Mouse (Mus musculus) fibroblast of lung, adult 2 months (primary cell): ENCODE data around the gene Dll1.

ENCODE experiments used
- DNase-seq: peaks from one replicate; pipeline ENCODE4 v3.0.0-alpha.2; 2011; ENCODE audit warnings: low read depth

Gene Dll1

DNA sequence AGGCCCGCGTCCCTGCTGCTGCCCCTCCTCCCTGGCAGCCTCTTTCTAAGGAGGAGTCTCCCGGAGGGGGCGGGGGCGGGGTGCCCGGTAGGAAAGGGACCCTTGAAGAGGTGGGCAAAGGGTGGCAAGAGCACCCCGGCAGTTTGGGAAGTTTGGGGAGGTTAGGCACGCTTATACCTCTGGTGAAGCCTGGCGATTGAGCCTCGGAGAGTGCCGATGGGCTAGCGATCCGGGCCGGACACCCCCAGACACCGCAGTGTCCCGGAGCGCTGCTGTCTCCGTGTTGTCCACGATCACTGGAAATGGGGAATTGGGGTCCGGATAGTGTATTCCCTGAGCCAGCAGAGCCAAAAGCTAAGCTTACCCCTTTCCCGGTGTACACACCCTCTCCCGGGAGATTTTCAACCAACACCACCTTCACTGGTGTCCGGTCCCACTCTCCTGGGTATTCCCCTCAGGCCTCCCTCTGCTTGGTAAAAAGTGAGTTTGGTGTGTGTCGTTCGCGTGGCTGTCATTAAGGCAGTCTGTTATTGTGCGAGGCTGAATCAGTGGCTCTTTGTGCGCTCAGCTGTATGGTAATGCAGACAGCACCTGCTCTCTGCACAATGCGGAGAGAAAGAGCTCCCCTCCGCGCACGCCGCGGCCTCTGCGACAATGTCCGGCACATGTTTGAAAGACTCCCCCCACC is at the start of gene Dll1:
Dll1 (minus strand) TSS at position 379 of the 688 bp plus-strand sequence.
- DNase-seq: no peak

GRCm38 (mm10) chr17:15425931-15426330 is 49.3 kb upstream of the Dll1 start:
- no peak for DNase-seq

GRCm38 (mm10) chr17:15423080-15423765 is 46.6 kb upstream of the Dll1 start:
- peak; percentile 42 for DNase-seq

DNA sequence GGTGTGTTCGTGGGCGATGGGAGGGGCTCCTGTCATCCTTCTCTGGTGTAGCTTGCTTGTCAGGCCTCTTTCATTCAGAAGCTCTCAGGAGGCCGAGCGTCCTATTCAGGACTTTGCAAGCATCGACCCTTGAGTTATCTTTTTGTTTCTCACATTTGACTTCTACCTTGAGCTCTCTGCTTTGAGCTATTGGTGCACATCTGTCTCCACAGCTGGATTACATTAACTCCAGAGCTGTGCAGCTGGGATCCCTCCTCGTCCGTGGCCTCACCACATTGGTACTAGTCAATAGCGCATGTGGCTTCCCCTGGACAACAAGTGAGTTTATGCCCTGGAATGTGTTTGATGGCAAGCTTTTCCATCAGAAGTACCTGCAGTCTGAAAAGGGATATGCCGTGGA is 46.0 kb upstream of the Dll1 start:
- DNase-seq: no peak

DNA sequence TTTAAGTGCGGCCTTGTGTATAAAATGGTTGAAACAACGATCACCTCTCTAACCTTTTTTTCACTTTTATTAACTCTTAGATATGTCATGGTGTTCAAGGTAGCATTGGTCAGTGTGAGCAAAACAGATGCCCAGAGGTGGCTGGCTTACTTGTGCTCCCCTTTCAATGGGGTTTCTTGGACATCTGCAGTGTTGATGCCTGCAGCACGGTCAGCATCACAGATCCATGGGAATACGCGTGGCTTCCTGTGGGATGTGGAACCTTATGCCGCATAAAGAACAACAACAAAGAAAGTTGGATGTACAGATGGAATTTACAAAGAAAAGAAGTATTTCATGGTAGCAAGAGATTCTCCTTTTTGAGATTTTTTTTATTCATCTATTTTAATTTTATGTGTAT is 44.8 kb upstream of the Dll1 start:
- DNase-seq: no peak

DNA sequence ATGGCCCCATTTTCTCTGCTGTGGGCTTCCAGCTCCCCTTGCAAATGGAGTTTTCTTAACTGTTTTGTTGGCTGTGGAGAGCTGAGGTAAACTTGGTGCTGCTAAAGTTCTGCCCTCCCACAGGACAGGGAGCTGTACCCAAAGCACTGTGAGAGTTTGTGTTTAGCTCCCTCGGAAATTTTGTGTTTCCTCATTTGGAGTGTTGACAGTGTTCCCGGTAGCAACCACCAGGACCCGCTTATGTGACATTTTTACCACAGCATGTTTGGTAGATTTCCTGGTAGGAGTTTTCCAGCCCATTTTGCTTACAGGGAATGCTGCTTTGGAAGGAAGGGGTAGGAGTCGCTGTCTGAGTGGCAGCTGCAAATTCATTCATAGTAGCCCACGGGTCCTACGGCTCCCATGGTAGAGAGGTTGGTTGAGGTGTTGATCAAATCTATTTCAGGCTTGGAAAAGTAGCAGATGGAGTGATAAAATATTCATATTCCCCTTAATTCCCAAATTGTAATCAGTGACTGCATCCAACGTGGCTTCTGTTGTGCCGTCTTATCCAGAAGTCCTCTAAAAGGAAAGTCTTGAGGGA is 43.4 kb upstream of the Dll1 start:
- DNase-seq: no peak

DNA sequence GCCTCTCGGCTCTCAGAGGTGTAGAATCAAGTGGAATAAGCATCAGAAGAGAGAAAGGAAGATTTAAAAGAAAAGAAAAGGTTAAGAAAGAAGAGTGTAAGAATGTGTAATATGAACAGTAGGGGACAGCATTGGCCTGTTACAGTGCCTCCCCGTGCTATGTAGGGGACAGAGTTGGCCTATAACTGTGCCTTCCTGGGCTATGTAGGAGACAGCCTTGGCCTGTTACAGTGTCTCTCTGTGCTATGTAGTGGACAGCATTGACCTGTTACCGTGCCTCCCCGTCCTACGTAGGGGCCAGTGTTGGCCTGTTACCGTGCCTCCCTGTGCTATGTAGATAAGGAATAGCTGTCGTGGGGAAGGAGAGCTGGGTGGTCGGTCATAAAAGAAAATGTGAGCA is 42.9 kb upstream of the Dll1 start:
- no peak for DNase-seq

DNA sequence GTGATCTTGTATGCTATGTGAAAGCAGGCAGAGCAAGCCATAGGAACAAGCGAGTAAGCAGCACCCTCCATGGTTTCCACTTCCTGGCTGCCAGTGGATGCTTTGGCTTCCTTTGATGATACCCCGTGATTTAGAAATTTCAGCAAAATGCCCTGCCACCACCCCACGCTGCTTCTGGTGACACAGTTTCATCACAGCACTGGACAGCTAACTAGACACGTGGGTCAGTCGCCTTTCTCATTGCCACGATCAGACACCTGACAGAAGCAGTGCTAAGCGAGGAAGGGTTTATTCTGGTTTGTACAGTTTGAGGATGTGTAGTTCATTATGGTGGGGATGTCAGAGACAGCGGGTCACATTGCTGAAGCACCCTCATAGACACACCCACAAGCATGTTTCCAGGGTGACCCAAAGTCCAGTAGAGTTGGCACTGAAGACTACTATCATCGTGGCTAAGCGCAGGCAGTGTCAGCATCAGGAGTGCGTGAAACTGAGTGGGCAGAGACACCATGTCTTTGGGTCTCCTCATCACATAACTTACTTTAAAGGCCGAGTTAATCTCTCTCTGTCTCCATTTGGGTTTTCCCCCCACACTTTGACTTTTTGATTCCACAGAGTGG is 40.0 kb upstream of the Dll1 start:
- no peak for DNase-seq

DNA sequence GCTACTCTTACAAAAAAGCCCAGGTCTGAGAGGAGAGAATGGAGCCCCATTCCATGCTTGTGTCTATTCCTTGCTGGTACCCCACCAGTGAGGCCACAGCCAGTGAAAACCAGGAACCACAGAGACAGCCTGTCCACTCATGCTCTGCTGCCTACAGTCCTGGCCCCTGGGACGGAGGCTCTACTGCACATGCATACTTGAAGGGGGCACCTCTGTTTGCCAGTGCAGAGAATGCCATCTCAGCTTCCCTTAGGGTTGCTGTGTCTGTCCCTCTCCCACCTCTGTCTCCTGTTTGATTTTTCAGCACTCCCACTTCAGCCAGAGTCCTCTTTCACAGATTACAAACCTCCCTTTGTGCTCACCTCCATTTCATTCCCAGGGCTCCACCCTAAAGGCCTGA is 34.2 kb upstream of the Dll1 start:
- no peak for DNase-seq

- no peak for DNase-seq
Observed at GRCm38 (mm10) chr17:15409261-15409660, 32.6 kb upstream of the Dll1 start.

GRCm38 (mm10) chr17:15406576-15406975 is 29.9 kb upstream of the Dll1 start:
- DNase-seq: no peak

DNA sequence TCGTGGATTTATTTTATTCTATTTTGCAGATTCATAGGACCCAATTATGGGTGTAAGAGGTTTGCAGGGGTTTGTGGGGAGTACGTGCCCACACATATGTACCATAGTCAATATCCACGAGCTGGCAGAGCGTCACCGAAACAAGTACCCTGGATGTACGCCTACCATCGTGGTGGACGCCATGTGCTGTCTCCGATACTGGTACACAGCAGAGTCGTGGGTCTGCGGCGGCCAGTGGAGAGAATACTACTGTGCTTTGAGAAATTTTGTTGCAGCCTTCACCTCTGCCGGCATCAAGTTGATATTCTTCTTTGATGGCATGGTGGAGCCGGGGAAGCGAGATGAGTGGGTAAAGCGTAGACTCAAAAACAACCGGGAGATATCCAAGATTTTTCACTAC is 25.0 kb upstream of the Dll1 start:
- no peak for DNase-seq

DNA sequence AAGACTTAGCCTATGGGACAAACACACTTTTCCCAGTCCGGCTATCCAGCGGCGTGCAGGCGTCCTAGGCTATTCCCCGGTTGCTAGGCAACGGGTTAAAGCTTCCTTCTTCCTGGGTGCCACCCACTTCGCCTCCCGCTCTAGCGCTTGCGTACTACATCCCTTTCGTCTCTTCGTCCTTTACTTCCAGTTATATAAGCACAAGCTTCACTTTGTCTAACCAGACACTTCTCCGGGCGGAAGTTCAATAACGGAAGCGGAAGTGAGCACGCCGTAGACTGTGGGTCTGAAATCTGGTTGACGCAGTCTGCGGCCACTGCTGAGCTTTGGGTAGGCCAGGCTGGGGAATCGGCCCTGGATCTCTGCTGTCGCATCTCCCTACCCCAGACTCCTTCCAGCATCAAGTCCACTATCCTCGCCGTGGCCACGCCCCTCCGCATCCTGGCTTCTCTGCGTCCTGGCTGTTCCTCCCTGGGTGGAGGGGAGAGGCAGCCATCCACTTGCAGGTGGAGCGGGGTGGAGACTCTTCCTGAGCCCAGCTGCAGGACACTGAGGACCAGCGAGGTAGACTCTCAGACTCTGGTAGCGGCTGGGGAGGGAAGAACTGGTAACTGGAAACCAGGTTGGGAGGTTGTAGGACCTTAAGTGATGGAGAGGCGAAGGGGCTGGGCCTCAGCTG is 19.5 kb upstream of the Dll1 start, which contains the start of gene Fam120b:
Fam120b (plus strand) TSS at position 206 of the 679 bp plus-strand sequence.
- DNase-seq: peak; percentile 88

DNA sequence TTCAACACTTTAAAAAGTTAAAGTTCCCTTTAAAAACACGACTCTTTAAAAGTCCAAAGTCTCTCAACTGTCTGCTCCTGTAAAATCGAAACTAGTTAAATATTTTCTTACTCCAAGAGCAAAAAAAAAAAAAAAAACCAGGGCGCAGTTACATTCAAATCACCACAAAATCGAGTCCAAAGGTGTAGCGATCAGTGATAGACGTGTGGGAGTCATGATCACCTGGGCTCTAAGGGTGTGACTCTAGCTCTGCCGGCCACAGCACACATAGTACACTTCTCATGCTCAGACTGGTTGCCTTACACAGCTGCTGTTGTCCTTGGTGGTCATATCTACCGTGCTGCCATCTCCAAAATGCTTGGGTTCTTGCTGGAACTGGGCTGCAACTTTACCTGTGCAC is 12.7 kb upstream of the Dll1 start:
- no peak for DNase-seq

GRCm38 (mm10) chr17:15388892-15389291 is 12.2 kb upstream of the Dll1 start:
- no peak for DNase-seq

DNA sequence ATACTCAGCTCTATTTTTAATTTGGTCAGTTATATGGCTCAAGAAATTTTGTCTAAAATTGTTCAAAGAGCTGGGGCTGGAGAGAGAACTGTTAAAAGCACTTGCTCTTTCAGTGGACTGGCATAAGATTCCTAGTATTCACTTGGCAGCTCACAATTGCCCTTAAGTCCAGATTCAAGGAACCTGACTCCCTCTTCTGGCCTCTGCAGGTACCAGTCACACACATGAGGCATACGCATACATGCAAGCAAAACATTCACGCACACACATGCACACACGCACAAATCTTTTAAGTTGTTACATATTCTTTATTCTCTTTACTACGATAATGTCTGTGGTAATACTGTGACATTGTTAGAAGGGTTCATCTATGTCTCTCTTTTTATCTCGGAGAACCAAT is 6.7 kb upstream of the Dll1 start:
- no peak for DNase-seq

DNA sequence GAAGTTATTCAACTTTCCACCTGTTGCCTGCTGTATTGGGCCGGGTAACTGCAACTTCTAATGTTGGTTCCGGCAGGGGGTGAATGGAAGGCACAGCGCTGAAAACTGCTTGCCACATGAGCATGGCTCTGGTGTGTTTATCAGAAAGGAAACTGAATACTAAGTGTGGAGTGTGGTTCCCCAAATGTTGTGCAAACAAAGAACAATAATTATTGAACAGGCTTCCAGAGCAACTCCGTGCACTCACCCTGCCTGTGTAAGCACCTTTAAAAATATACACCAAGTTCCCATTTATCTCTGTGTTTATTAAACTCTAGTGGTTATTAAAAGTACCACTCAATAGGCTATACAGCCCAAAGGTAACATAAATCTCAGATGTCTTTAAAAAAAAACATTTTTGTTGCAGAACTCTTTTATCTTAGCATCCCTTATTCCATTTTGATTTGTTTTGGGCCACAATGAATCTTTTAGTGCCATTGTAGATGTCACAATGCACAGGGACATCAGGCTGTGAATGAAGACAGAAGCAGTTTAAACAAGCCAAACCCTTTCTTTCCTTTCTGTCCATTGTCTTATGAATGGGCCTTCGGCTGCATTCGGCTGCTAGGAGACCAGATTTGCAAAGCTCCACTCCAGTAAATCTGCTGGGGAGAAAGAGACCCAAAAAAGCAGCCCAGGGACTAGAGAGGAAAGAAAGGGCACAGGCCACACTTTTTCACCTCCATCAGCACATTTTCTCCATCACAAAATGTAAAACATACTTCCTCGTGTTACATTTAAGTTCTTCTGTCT is 5.4 kb upstream of the Dll1 start:
- DNase-seq: no peak

GRCm38 (mm10) chr17:15381092-15381860 is 4.6 kb upstream of the Dll1 start:
- DNase-seq: no peak

- no peak for DNase-seq
Observed at GRCm38 (mm10) chr17:15380641-15381051, 4.0 kb upstream of the Dll1 start.

DNA sequence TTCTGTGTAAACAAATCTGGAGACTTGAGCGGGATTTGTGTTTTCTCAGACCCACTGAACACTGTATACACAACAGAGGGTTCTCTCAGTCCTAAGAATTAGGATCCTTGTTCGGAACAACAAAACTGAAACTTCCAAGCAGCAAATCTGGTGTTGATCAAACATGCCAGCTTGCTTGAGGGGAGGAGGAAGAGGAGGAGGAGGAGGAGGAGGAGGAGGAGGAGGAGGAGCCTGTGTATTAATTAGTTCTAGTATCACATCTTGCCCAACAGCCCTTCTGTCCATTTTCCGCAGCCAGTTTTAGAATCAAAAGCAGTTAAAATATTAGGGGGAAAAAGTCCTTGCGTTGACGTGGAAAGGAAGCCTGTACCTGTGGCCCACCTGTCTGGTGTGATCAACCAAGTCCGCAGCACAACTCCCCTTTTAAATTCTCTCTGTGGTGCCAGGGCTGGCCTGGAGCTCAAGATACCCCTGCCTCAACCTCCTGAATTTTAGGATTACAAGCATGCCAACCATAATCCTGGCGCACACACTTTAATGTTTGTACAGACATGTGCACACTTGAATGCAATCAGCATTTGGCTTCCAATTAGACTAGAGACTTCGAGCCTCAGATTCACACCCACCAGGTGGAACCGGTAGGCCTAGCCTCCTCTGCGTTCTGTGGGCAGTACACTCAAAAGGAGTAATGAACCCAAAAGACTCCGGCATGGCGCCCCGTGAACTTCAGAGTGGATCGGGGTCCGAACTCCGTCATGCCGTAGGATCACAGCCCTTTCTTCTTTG is 3.3 kb upstream of the Dll1 start:
- DNase-seq: no peak
